24 mouse cellular contexts compared by ENCODE assay signal in genomic region chr5:53760914-53761313, GRCm38 (mm10). TPM values are rescaled to one million over a fixed set of nuclear protein-coding genes. Genes with fewer than 3 reads are reported as not detected.
DNase-seq lines count a peak whose midpoint lies in the region; ATAC-seq and TF ChIP-seq lines count a peak whose summit lies in the region.
"Had no signal": no experiment of that assay in that cellular context is flagged by ENCODE, and none has a peak within 500 bp of the region (broad histone marks: within the 10 kb centered on the region; RNA-seq: fewer than 3 reads in every experiment).

No protein-coding gene starts in this region.

- H3K9me3 ChIP-seq in forebrain, embryonic 16.5 days (ENCODE audit: control insufficient read depth, low read length) = no peaks in the 10 kb centered on the region
- H3K9me3 ChIP-seq in forebrain, embryonic 13.5 days (replicated peaks) = no peaks in the 10 kb centered on the region
- no peaks in the 10 kb centered on the region for H3K9me3 ChIP-seq in kidney, embryonic 16.5 days (ENCODE audit: low read length)
- H3K9me3 ChIP-seq: forebrain, embryonic 12.5 days; G1E; heart, embryonic 12.5 days; hindbrain, embryonic 12.5 days; limb, embryonic 13.5 days; lung, embryonic 15.5 days; stomach, embryonic 15.5 days had no signal

- H3K27ac ChIP-seq in forebrain, embryonic 16.5 days (ENCODE audit: low read length) = no peak overlapping the region
- H3K27ac ChIP-seq in forebrain, embryonic 13.5 days = no peak overlapping the region
- H3K27ac ChIP-seq in kidney, adult 2 months (ENCODE audit: insufficient read depth, low read depth, low read length) = peak overlapping the region; percentile 93
- peak overlapping the region; percentile 74; the same call in 1 of the 2 replicates for H3K27ac ChIP-seq in kidney, embryonic 16.5 days (ENCODE audit: low read length)
- H3K27ac ChIP-seq: forebrain, embryonic 12.5 days; gastrocnemius, adult 2 months; hindbrain, embryonic 12.5 days; limb, embryonic 13.5 days; liver, embryonic 14.5 days; lung, embryonic 15.5 days had no signal

- 77% methylated on average over 3 of the region's 3 CpGs for WGBS in forebrain, embryonic 16.5 days
- 85% methylated on average over 3 of the region's 3 CpGs for WGBS in forebrain, embryonic 13.5 days
- 58% methylated on average over 3 of the region's 3 CpGs for WGBS in kidney, adult 2 months
- 87% methylated on average over 3 of the region's 3 CpGs for WGBS in kidney, embryonic 16.5 days

- no peaks in the 10 kb centered on the region for H3K4me1 ChIP-seq in forebrain, embryonic 16.5 days (replicated peaks; ENCODE audit: control insufficient read depth, insufficient read depth, low read length)
- H3K4me1 ChIP-seq in forebrain, embryonic 13.5 days = no peaks in the 10 kb centered on the region
- H3K4me1 ChIP-seq in kidney, adult 2 months (ENCODE audit: control insufficient read depth, insufficient read depth, low read length) = peaks cover 17% of the 10 kb centered on the region; the same call in 1 of the 2 replicates
- H3K4me1 ChIP-seq in kidney, embryonic 16.5 days (ENCODE audit: insufficient read depth, low read length) = no peaks in the 10 kb centered on the region
- H3K4me1 ChIP-seq: forebrain, embryonic 12.5 days; hindbrain, embryonic 12.5 days; limb, embryonic 13.5 days; lung, embryonic 15.5 days; stomach, embryonic 15.5 days had no signal

- TF ChIP-seq CTCF in kidney, adult 2 months (conservative IDR thresholded peaks at IDR 0.05; ENCODE audit: insufficient read depth, insufficient read length, low read depth, low read length) = no peak

- H3K27me3 ChIP-seq in forebrain, embryonic 16.5 days (replicated peaks; ENCODE audit: control insufficient read depth, insufficient read depth, low read length) = no peaks in the 10 kb centered on the region
- H3K27me3 ChIP-seq in forebrain, embryonic 13.5 days = no peaks in the 10 kb centered on the region
- no peaks in the 10 kb centered on the region for H3K27me3 ChIP-seq in kidney, adult 2 months (replicated peaks; ENCODE audit: control insufficient read depth, insufficient read depth, low read length)
- H3K27me3 ChIP-seq in kidney, embryonic 16.5 days (ENCODE audit: insufficient read depth, low read length) = no peaks in the 10 kb centered on the region
- H3K27me3 ChIP-seq: forebrain, embryonic 12.5 days; heart, embryonic 12.5 days; hindbrain, embryonic 12.5 days; limb, embryonic 13.5 days; lung, embryonic 15.5 days; stomach, embryonic 15.5 days had no signal

- peak; percentile 45; the same call in 1 of the 2 replicates for ATAC-seq in forebrain, embryonic 16.5 days
- no peak for ATAC-seq in forebrain, embryonic 13.5 days
- ATAC-seq in kidney, embryonic 16.5 days (ENCODE audit: low FRiP score, low TSS enrichment) = no peak

- H3K36me3 ChIP-seq in forebrain, embryonic 16.5 days (ENCODE audit: control insufficient read depth, insufficient read depth) = no peaks in the 10 kb centered on the region
- H3K36me3 ChIP-seq in forebrain, embryonic 13.5 days (ENCODE audit: poor library complexity, severe bottlenecking) = no peaks in the 10 kb centered on the region
- no peaks in the 10 kb centered on the region for H3K36me3 ChIP-seq in kidney, adult 2 months (ENCODE audit: control insufficient read depth, insufficient read depth, low read length)
- H3K36me3 ChIP-seq in kidney, embryonic 16.5 days (ENCODE audit: insufficient read depth, low read length) = no peaks in the 10 kb centered on the region
- H3K36me3 ChIP-seq: forebrain, embryonic 12.5 days; G1E; heart, embryonic 12.5 days; hindbrain, embryonic 12.5 days; limb, embryonic 13.5 days; lung, embryonic 15.5 days; stomach, embryonic 15.5 days had no signal

- TF ChIP-seq POLR2A in kidney, adult 2 months (IDR thresholded peaks at IDR 0.05; ENCODE audit: low read depth, low read length) = no peak

- no peak overlapping the region for H3K9ac ChIP-seq in forebrain, embryonic 16.5 days (replicated peaks; ENCODE audit: low read depth, low read length)
- no peak overlapping the region for H3K9ac ChIP-seq in forebrain, embryonic 13.5 days
- H3K9ac ChIP-seq in kidney, embryonic 16.5 days (replicated peaks; ENCODE audit: low read length) = no peak overlapping the region
- H3K9ac ChIP-seq: forebrain, embryonic 12.5 days; heart, embryonic 12.5 days; hindbrain, embryonic 12.5 days; limb, embryonic 13.5 days; liver, embryonic 14.5 days; lung, embryonic 15.5 days; stomach, embryonic 15.5 days had no signal

- H3K4me3 ChIP-seq in forebrain, embryonic 16.5 days (replicated peaks; ENCODE audit: low read length) = no peak overlapping the region
- no peak overlapping the region for H3K4me3 ChIP-seq in forebrain, embryonic 13.5 days
- H3K4me3 ChIP-seq in kidney, adult 2 months (ENCODE audit: insufficient read depth, low read depth, low read length) = no peak overlapping the region
- H3K4me3 ChIP-seq in kidney, embryonic 16.5 days (ENCODE audit: low read length) = no peak overlapping the region
- H3K4me3 ChIP-seq: forebrain, embryonic 12.5 days; gastrocnemius, adult 2 months; heart, embryonic 12.5 days; hindbrain, embryonic 12.5 days; limb, embryonic 13.5 days; lung, embryonic 15.5 days; stomach, embryonic 15.5 days had no signal

- H3K4me2 ChIP-seq in forebrain, embryonic 16.5 days (ENCODE audit: low read length) = no peak overlapping the region
- H3K4me2 ChIP-seq in forebrain, embryonic 13.5 days = no peak overlapping the region
- no peak overlapping the region for H3K4me2 ChIP-seq in kidney, embryonic 16.5 days (replicated peaks; ENCODE audit: low read depth, low read length)
- H3K4me2 ChIP-seq: forebrain, embryonic 12.5 days; heart, embryonic 12.5 days; hindbrain, embryonic 12.5 days; limb, embryonic 13.5 days; lung, embryonic 15.5 days; stomach, embryonic 15.5 days had no signal

- DNase-seq in kidney, adult 2 months = peak; percentile 52
- no peak for DNase-seq in kidney, postnatal 4 days
- peak; percentile 28 for DNase-seq in brain, adult 2 months (ENCODE audit: low read depth, low spot score)
- no peak for DNase-seq in cerebellum, adult 18-20 months
- no peak for DNase-seq in B cell, adult 2 months
- DNase-seq: adrenal gland, postnatal 14 days; cerebellum, adult 11-12 months; cerebellum, postnatal 25 days; gastrocnemius, adult 2 months; heart, postnatal 14 days; lung, postnatal 4 days; spleen, adult 18-20 months had no signal

RNA-seq across cellular contexts. Expression of gene Tbc1d19, which starts 48.5 kb away (rescaled TPM):
- 76.6 and 76.7 TPM in 2 replicates for polyA plus RNA-seq in forebrain, embryonic 16.5 days (2015; fragmentation: Nextera tagmentation; extraction: Ambion mirVana)
- polyA plus RNA-seq in forebrain, embryonic 13.5 days (2015; fragmentation: Nextera tagmentation; extraction: Ambion mirVana) = 58.4 and 63.5 TPM in 2 replicates
- polyA plus RNA-seq in kidney, adult 2 months (2012; rRNA removed) = 15.5 and 18.5 TPM in 2 replicates
- polyA plus RNA-seq in kidney, embryonic 16.5 days (2015; fragmentation: Nextera tagmentation; extraction: Ambion mirVana) = 51.4 and 56.9 TPM in 2 replicates

RNA-seq across cellular contexts. Expression of gene Cckar, which starts 53.4 kb away (rescaled TPM):
- polyA plus RNA-seq in forebrain, embryonic 16.5 days (2015; fragmentation: Nextera tagmentation; extraction: Ambion mirVana) = 0.37 and 0.46 TPM in 2 replicates
- 3.5 and 4.4 TPM in 2 replicates for polyA plus RNA-seq in forebrain, embryonic 13.5 days (2015; fragmentation: Nextera tagmentation; extraction: Ambion mirVana)
- polyA plus RNA-seq in kidney, adult 2 months (2012; rRNA removed) = 46.0 and 56.7 TPM in 2 replicates
- polyA plus RNA-seq in kidney, embryonic 16.5 days (2015; fragmentation: Nextera tagmentation; extraction: Ambion mirVana) = 6.3 and 8.4 TPM in 2 replicates
- polyA plus RNA-seq: G1E; gonadal fat pad, adult 2 months had no signal

Comparison
In these comparisons a context has a peak if more than half of its experiments do, and no peak if none do; other contexts are left out.
1. DNase-seq: peak in kidney, adult 2 months (single experiment) and brain, adult 2 months (single experiment); none in kidney, postnatal 4 days (0 of 2), cerebellum, adult 18-20 months (0 of 2) and B cell, adult 2 months (0 of 2).
2. H3K27ac ChIP-seq: peak in kidney, adult 2 months (single experiment) and kidney, embryonic 16.5 days (single experiment); none in forebrain, embryonic 16.5 days (single experiment) and forebrain, embryonic 13.5 days (single experiment).